Mouse (Mus musculus) retina, embryonic 14.5 days (tissue): Measurements from ENCODE around the gene Rab1b.

Source experiments
- DNase-seq: peaks from one replicate; pipeline ENCODE4 v3.0.0-alpha.2; 2015; ENCODE audit warnings: low spot score

Rab1b gene

DNA sequence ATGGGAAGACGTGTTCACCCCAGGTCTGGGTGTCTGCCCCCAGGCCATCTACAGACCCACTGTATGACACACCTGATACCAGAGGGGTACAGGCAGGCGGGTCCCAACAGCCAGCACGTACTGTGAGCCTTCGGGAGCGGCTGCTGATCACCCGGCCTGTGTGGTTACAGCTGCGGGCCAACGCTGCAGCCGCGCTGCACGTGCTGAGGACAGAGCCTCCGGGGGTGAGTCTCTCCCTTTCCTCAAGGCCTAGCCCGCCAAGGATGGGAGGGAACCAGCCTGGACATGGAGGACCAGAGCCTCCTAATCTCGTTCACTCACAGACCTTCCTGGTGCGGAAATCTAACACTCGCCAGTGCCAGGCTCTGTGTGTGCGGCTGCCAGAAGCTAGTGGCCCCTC lies 55.8 kb downstream of the Rab1b start:
- no peak for DNase-seq

DNA sequence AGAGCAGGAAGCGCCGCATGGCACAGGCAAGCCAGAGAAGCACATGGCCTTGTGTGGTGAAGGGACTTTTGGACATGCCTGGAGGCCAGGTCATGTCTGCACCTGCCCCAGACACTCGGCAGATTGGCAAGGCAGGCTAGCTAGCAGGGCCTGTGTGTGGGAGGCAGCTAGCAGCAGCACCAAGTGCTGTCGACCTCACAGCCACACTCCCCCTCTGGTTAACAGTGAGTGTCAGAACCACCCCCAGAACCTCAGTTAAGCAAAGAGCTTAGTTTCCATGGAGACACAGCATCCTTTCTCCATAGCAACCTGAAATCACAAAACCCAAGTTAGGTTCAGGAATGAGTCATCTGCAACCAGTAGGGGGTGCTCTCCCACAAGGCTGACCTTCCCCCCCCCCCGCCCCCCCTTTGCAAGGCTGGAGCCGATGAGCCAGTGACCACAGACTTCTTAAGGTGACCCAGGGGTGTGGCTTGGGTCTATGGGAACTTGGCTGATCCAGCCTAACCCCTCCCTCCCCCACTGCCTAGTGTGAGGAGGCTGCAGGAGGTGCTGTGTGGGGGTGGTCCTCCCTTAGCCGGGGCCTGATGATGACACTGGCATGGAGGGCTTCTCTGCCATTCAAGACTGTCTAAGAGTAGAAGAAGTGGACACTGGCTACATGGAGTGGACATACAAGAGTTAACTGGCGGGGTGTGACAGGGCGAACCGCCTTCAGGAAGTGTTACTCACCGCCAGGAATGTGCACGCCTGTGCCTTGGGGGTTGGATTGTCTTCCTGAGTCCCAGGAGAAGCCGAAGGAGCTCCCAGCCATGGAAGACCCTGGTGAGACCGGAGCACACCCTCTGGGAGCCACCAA lies 56.6 kb downstream of the Rab1b start, which contains the start of gene Rin1:
Gene Rin1, plus strand, starts transcription at position 435 of the 859 bp plus-strand sequence.
- peak; percentile 62 for DNase-seq

DNA sequence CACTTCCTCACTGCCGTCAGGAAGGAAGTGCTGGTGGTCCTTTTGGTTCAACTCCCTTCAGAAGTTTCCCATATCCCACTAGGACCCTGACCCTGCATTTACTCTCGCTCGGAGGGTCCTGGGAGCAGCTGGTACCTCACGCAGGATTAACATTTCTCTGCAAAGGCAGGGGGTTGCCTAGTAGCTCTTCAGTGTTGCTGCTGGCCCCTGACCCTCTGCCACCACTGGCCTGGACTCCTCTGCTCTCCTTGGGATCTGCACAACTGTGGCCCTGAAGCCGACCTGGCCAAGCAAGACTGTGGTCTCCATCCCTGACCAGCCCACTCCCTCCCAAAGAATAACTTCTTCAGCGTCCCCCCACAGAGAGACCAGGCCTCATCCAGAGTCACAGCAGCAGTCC lies 57.5 kb downstream of the Rab1b start:
- DNase-seq: no peak
